Mouse (Mus musculus) bone marrow macrophage, adult 2 months (primary cell): Measurements from ENCODE around the gene Ralbp1.

Experiments used
- CTCF ChIP-seq: IDR thresholded peaks from 2 replicates; pipeline ENCODE4 v1.5.1; 2012; ENCODE audit warnings: low read depth, mild to moderate bottlenecking, low read length, moderate library complexity
- POLR2A ChIP-seq: IDR thresholded peaks from 2 replicates; pipeline ENCODE4 v1.6.1; 2012; ENCODE audit warnings: mild to moderate bottlenecking, low read depth, low read length, borderline replicate concordance

DNA sequence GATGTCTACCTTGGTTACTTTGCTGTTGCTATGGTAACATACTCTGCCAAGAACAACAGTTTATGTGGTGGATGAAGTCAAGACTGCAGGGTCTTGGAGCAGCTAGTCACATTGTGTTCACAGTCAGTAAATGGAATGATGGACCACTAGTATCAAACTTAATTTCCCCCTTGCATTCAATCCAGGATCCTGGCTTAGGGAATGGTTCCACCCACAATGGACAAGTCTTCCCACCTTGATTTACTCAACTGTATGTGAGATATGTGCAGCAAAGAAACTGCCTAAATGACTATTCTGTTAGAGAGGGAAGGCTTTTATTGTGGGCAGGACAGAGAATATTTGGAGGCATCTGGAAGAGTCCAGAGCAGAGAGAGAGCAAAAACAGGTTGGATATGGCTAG lies 22.7 kb upstream of the Ralbp1 start:
- no peak for TF ChIP-seq POLR2A
- TF ChIP-seq CTCF = no peak
